Mouse (Mus musculus): Measurements from ENCODE around the gene Pik3c2b. TPM values are rescaled to one million over a fixed set of nuclear protein-coding genes. Genes with fewer than 3 reads are reported as not detected.
A peak's percentile ranks its signal among the peaks of the same experiment; 100 is the strongest.

Pik3c2b gene
- polyA plus RNA-seq, 1 experiment from 2014 or later = 5.3 TPM

DNA sequence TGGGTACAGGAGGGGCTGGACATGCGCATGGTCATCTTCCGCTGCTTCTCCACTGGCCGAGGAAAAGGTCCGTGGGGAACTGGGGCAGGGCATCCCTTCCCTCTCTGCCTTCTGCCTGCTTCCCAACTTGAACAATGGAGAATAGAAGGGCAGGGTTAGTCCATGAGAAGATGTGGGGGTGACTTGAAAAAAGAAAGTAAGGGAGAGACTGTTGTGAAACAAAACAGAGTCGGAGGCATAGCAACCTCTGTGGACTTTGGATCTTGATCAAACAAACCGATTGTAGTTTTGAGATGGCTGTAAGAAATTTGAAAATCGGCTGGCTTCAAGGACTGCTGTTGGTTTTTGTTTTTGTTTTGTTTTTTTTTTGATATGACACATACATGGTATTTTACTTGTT is 48.3 kb downstream of the Pik3c2b start:
- 80% methylated on average over 7 of the region's 7 CpGs for WGBS
- peaks cover 9% of the 10 kb centered on the region; the same call in 1 of the 2 replicates for H3K4me1 ChIP-seq (replicated peaks; ENCODE audit: control insufficient read depth, insufficient read depth, low read length)
- H3K27ac ChIP-seq (ENCODE audit: low read length) = no peak overlapping the region
- H3K36me3 ChIP-seq (ENCODE audit: control insufficient read depth, insufficient read depth, low read length) = no peaks in the 10 kb centered on the region; the same call in 1 of the 2 replicates
- no peak overlapping the region for H3K4me2 ChIP-seq (ENCODE audit: low read depth, low read length)
- no peaks in the 10 kb centered on the region for H3K9me3 ChIP-seq (ENCODE audit: control insufficient read depth, low read length)
- no peak overlapping the region for H3K4me3 ChIP-seq (ENCODE audit: low read length)
- H3K9ac ChIP-seq (ENCODE audit: low read length) = no peak overlapping the region
- H3K27me3 ChIP-seq (ENCODE audit: control insufficient read depth, insufficient read depth, low read depth, low read length) = no peaks in the 10 kb centered on the region
- ATAC-seq (ENCODE audit: low read depth) = no peak

DNA sequence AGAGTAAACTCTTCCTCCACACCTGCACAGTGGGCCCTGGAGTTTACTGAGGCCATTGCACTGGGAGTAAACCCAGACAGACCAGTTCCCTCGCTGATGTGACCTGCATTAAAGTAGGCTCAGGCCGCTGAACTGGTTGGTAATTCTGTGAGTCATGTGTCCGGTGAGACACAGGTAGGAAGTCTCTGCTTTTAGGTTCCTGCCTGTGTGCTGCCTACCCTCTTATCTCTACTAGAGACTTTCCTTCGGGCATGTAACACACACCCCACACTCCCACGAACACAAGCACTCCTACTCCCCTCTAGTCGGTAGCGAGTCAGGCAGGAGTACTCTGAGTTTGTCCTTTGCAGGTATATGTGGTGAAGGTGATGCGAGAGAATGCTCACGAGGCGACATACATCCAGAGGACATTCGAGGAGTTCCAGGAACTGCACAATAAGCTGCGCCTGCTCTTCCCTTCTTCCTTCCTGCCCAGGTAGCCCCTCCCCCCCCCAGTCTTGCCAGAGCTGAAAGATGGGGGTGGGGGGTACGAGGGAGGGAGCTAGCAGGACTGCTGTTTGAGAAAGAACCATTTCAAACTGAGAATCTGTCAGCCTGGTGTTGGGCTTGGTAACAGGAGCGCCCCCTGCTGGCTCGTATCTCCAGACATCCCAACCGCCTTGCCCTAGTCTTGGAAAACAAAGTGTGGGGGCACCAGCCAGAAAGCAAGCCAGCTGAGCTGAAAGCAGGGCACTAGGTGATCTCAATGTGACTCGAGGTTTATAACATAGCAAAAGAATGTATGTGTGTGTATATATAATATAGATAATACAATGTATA is 55.7 kb downstream of the Pik3c2b start:
- Histone ChIP-seq H3K9me3 (ENCODE audit: control insufficient read depth, low read length) (no peaks in the 10 kb centered on the region), H3K4me3 (ENCODE audit: low read length) (no peak overlapping the region), H3K36me3 (ENCODE audit: control insufficient read depth, insufficient read depth, low read length) (no peaks in the 10 kb centered on the region), H3K4me2 (ENCODE audit: low read depth, low read length) (no peak overlapping the region), H3K27me3 (ENCODE audit: control insufficient read depth, insufficient read depth, low read depth, low read length) (no peaks in the 10 kb centered on the region), H3K4me1 (replicated peaks; ENCODE audit: control insufficient read depth, insufficient read depth, low read length) (no peaks in the 10 kb centered on the region; the same call in 1 of the 2 replicates), H3K9ac (ENCODE audit: low read length) (peak overlapping the region; percentile 6; the same call in 1 of the 2 replicates), H3K27ac (ENCODE audit: low read length) (0 out of 2 replicates have a peak overlapping the region, but pooled peaks have one; percentile 3)
- WGBS = 39% methylated on average over 17 of the region's 17 CpGs
- ATAC-seq (ENCODE audit: low read depth) = peak; percentile 66

DNA sequence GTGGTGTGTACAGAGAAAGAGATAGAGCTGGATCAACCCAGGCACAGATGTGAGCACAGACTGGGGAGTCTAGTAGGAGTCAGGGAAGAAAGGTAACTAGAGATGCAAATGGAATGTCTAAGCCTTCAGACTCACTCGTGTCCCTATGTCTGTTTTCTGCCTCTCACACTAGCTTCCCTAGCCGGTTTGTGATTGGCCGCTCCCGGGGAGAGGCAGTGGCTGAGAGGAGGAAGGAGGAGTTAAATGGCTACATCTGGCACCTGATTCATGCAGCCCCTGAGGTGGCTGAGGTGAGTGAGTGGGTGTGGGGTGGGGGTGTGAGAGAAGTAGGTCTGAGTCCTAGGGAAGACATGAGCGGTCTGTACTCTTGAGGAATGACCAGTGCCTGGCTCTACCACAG is 56.6 kb downstream of the Pik3c2b start:
- Histone ChIP-seq H3K9ac (ENCODE audit: low read length) (no peak overlapping the region), H3K9me3 (ENCODE audit: control insufficient read depth, low read length) (no peaks in the 10 kb centered on the region), H3K36me3 (ENCODE audit: control insufficient read depth, insufficient read depth, low read length) (no peaks in the 10 kb centered on the region), H3K4me1 (replicated peaks; ENCODE audit: control insufficient read depth, insufficient read depth, low read length) (no peaks in the 10 kb centered on the region; the same call in 1 of the 2 replicates), H3K4me2 (ENCODE audit: low read depth, low read length) (no peak overlapping the region), H3K27me3 (ENCODE audit: control insufficient read depth, insufficient read depth, low read depth, low read length) (no peaks in the 10 kb centered on the region), H3K27ac (ENCODE audit: low read length) (no peak overlapping the region), H3K4me3 (ENCODE audit: low read length) (no peak overlapping the region)
- no peak for ATAC-seq (ENCODE audit: low read depth)
- 81% methylated on average over 5 of the region's 5 CpGs for WGBS

DNA sequence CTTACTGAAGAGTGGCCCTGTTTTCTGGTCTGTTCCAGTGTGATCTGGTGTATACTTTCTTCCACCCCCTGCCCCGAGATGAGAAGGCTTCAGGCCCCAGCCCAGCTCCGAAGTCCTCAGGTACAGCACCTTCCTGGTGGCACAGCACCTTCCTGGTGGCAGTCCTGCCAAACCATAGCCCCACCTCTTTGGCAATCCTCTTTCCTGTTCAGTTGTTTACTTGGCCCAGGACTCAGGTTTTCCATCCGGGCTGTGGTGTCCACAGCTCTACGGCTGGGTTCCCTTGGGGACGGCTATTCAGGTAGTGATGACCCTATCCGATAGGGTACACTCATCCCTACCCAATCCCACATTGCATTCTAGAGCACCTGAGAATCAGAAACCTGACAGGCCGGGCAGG is 57.8 kb downstream of the Pik3c2b start:
- WGBS = 88% methylated on average over 7 of the region's 7 CpGs
- Histone ChIP-seq H3K36me3 (ENCODE audit: control insufficient read depth, insufficient read depth, low read length) (no peaks in the 10 kb centered on the region), H3K4me1 (replicated peaks; ENCODE audit: control insufficient read depth, insufficient read depth, low read length) (no peaks in the 10 kb centered on the region; the same call in 1 of the 2 replicates), H3K4me2 (ENCODE audit: low read depth, low read length) (no peak overlapping the region), H3K27me3 (ENCODE audit: control insufficient read depth, insufficient read depth, low read depth, low read length) (no peaks in the 10 kb centered on the region), H3K9ac (ENCODE audit: low read length) (no peak overlapping the region), H3K4me3 (ENCODE audit: low read length) (no peak overlapping the region), H3K9me3 (ENCODE audit: control insufficient read depth, low read length) (no peaks in the 10 kb centered on the region), H3K27ac (ENCODE audit: low read length) (no peak overlapping the region)
- ATAC-seq (ENCODE audit: low read depth) = no peak

DNA sequence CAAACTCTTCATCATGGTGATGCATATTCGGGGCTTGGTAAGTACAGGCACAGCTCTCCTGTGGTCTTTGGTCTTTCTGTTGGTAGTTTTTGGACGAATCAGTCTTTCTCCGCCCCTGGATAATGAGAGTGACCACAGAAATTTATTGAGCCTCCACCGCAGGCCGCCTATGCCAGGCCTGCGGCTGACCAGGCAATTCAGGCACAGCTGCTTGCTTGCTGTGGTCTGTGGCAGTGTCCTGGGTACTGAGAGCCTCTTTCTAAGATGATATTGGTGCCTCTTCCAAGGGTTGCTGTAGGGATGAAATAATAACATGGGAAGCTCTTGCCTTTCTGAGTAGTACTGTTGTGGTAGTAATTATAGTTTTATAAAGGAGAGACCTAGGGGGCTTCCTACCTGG is 58.4 kb downstream of the Pik3c2b start:
- ATAC-seq (ENCODE audit: low read depth) = no peak
- Histone ChIP-seq H3K4me2 (ENCODE audit: low read depth, low read length) (no peak overlapping the region), H3K27me3 (ENCODE audit: control insufficient read depth, insufficient read depth, low read depth, low read length) (no peaks in the 10 kb centered on the region), H3K27ac (ENCODE audit: low read length) (no peak overlapping the region), H3K4me1 (replicated peaks; ENCODE audit: control insufficient read depth, insufficient read depth, low read length) (no peaks in the 10 kb centered on the region; the same call in 1 of the 2 replicates), H3K9ac (ENCODE audit: low read length) (no peak overlapping the region), H3K4me3 (ENCODE audit: low read length) (no peak overlapping the region), H3K9me3 (ENCODE audit: control insufficient read depth, low read length) (no peaks in the 10 kb centered on the region), H3K36me3 (ENCODE audit: control insufficient read depth, insufficient read depth, low read length) (no peaks in the 10 kb centered on the region)
- 85% methylated on average over 6 of the region's 6 CpGs for WGBS

DNA sequence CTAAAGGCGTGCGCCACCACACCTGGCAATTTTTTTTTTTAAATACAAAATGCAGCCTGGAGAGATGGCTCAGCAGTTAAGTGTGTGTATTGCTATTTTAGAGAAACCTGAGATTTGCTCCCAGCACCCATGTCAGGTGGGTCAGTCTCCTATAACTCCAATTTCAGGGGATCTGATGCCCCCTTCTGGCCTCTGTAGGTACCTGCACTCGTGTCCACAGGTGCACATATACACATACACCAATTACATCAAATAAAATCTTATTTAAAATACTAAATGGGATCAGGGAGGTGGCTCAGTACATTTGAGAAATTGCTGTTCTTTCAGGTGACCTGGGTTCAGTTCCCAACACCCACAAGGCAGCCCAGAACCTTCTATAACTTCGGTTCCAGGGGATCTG is 70.6 kb downstream of the Pik3c2b start:
- no peak overlapping the region for H3K4me2 ChIP-seq (ENCODE audit: low read depth, low read length)
- no peak overlapping the region for H3K9ac ChIP-seq (ENCODE audit: low read length)
- peaks cover 12% of the 10 kb centered on the region for H3K4me1 ChIP-seq (replicated peaks; ENCODE audit: control insufficient read depth, insufficient read depth, low read length)
- no peaks in the 10 kb centered on the region for H3K9me3 ChIP-seq (ENCODE audit: control insufficient read depth, low read length)
- no peaks in the 10 kb centered on the region for H3K27me3 ChIP-seq (ENCODE audit: control insufficient read depth, insufficient read depth, low read depth, low read length)
- no peak overlapping the region for H3K4me3 ChIP-seq (ENCODE audit: low read length)
- no peak for ATAC-seq (ENCODE audit: low read depth)
- 83% methylated on average over 4 of the region's 4 CpGs for WGBS
- no peak overlapping the region for H3K27ac ChIP-seq (ENCODE audit: low read length)
- H3K36me3 ChIP-seq (ENCODE audit: control insufficient read depth, insufficient read depth, low read length) = no peaks in the 10 kb centered on the region

DNA sequence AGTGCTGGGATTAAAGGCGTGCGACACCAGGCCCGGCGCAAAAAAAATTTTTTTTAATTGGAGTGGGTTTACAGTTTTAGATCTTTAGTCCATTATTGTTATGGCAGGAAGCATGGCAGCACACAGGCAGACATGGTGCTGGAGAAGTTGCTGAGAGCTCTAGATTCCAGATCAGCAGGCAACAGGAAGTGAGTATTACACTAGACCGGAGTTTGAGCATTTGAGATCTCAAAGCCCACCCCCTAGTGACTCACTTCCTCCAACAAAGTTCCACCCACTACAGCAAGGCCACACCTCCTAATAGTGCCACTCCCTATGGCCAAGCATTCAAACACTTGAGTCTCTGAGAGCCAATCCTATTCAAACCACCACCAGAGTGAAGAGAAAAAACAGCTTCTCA is 72.7 kb downstream of the Pik3c2b start:
- H3K36me3 ChIP-seq (ENCODE audit: control insufficient read depth, insufficient read depth, low read length) = no peaks in the 10 kb centered on the region
- WGBS = 88% methylated on average over 5 of the region's 5 CpGs
- no peaks in the 10 kb centered on the region for H3K9me3 ChIP-seq (ENCODE audit: control insufficient read depth, low read length)
- H3K4me1 ChIP-seq (replicated peaks; ENCODE audit: control insufficient read depth, insufficient read depth, low read length) = peaks cover 12% of the 10 kb centered on the region
- H3K27me3 ChIP-seq (ENCODE audit: control insufficient read depth, insufficient read depth, low read depth, low read length) = no peaks in the 10 kb centered on the region
- H3K4me2 ChIP-seq (ENCODE audit: low read depth, low read length) = no peak overlapping the region
- no peak for ATAC-seq (ENCODE audit: low read depth)
- no peak overlapping the region for H3K4me3 ChIP-seq (ENCODE audit: low read length)
- H3K9ac ChIP-seq (ENCODE audit: low read length) = no peak overlapping the region
- H3K27ac ChIP-seq (ENCODE audit: low read length) = no peak overlapping the region

DNA sequence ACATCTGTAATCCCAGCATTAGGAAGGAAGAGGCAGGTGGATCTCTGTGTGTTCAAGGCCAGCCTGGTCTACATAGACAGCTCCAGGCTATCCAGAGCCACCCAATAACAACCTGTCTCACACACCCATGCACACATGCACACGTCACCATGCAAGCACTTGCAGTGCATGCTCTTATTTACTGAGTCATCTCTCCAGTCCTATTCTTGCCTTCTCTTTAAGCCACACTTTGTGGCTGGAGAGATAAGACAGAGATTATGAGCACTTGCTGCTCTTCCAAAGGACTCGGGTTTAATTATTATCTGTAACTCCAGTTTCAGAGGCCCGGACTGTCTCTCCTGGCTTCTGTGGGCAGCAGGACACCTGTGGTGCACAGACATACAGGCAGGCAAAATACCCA is 73.4 kb downstream of the Pik3c2b start:
- peaks cover 12% of the 10 kb centered on the region for H3K4me1 ChIP-seq (replicated peaks; ENCODE audit: control insufficient read depth, insufficient read depth, low read length)
- H3K27ac ChIP-seq (ENCODE audit: low read length) = no peak overlapping the region
- no peaks in the 10 kb centered on the region for H3K9me3 ChIP-seq (ENCODE audit: control insufficient read depth, low read length)
- H3K36me3 ChIP-seq (ENCODE audit: control insufficient read depth, insufficient read depth, low read length) = no peaks in the 10 kb centered on the region
- ATAC-seq (ENCODE audit: low read depth) = no peak
- no peaks in the 10 kb centered on the region for H3K27me3 ChIP-seq (ENCODE audit: control insufficient read depth, insufficient read depth, low read depth, low read length)
- no peak overlapping the region for H3K9ac ChIP-seq (ENCODE audit: low read length)
- H3K4me2 ChIP-seq (ENCODE audit: low read depth, low read length) = no peak overlapping the region
- whole genome bisulfite sequencing = 63% methylated on average over 3 of the region's 3 CpGs
- H3K4me3 ChIP-seq (ENCODE audit: low read length) = no peak overlapping the region

DNA sequence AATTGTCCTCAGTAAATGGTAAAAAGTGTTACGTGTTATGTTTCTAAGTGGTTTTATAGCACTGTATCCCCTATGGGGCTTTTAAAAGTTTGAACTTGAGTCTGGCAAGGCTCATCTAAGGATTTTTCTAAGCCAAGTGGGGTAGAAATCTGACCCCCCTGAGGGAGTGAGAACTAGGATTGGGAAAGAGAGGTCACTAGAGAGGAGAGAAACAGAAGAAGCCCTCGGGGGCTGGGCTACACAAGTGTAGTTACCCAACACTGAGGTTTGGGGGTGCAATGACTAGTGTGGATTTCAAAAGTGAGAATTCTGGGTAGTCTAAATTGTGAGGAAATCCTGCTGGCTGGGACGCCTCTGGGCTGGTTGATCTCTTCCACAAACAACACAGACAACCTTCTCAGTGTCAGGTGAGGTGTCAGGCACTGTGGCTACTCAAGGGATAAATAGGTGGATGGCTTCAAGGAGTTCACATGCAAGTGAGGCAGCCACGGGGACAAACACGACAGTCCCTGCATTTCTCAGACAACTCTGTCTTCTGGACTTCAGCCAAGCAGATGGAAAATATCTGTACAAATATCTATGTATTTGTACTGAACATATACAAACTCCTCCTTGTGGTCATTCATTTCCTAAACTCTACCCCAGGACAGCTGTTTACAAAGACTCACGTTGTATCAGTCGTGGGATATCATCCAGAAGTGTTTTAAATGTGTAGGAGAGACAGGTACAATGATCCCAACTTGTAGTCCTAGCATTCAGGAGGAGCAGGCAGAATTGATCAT is 74.7 kb downstream of the Pik3c2b start:
- peak overlapping the region; percentile 59 for H3K27ac ChIP-seq (ENCODE audit: low read length)
- no peaks in the 10 kb centered on the region for H3K27me3 ChIP-seq (ENCODE audit: control insufficient read depth, insufficient read depth, low read depth, low read length)
- no peak overlapping the region for H3K4me3 ChIP-seq (ENCODE audit: low read length)
- peaks cover 12% of the 10 kb centered on the region for H3K4me1 ChIP-seq (replicated peaks; ENCODE audit: control insufficient read depth, insufficient read depth, low read length)
- peak; percentile 80 for ATAC-seq (ENCODE audit: low read depth)
- 26% methylated on average over 7 of the region's 7 CpGs for WGBS
- H3K36me3 ChIP-seq (ENCODE audit: control insufficient read depth, insufficient read depth, low read length) = no peaks in the 10 kb centered on the region
- no peak overlapping the region for H3K9ac ChIP-seq (ENCODE audit: low read length)
- no peak overlapping the region for H3K4me2 ChIP-seq (ENCODE audit: low read depth, low read length)
- H3K9me3 ChIP-seq (ENCODE audit: control insufficient read depth, low read length) = no peaks in the 10 kb centered on the region

All from lung, embryonic 16.5 days (tissue).